Mouse (Mus musculus): ENCODE data around the gene Cpsf2.

DNA sequence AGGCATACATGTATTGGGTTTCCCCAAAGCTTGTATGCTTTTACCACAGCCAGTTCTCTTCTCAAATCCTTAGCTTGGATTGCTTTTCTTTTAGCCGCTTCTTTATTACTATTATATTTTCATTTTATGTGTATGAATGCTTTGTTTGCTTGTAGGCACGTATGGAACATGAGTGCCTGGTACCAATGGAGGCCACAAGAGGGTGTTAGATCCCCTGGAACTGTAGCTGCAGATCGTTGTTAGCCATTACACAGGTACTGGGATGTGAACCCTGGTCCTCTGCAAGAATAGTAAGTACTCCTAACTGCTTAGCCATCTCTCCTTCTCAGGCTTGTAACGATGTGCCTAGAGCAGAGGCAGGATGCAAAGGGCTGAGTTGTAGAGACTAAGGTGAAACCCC is 78.4 kb downstream of the Cpsf2 start:
- no peak for TF ChIP-seq CTCF (IDR thresholded peaks at IDR 0.05; ENCODE audit: borderline replicate concordance, extremely low read depth, insufficient read depth, insufficient read length)
- TF ChIP-seq POLR2A (IDR thresholded peaks at IDR 0.05; ENCODE audit: borderline replicate concordance, extremely low read depth, insufficient read depth, insufficient read length, poor library complexity, severe bottlenecking), result no peak

Data from brain, embryonic 14.5 days (tissue).